Mouse (Mus musculus): ENCODE results near the gene R3hcc1l.

- no peak for TF ChIP-seq CTCF (IDR thresholded peaks at IDR 0.05; ENCODE audit: low read depth)
- TF ChIP-seq EP300 (optimal IDR thresholded peaks at IDR 0.05): no peak
Measured at GRCm38 (mm10) chr19:42636631-42637030, 118.1 kb downstream of the R3hcc1l start.
